Mouse (Mus musculus): ENCODE data around the gene Adcy1.

- TF ChIP-seq GATA1 (IDR thresholded peaks at IDR 0.05; ENCODE audit: borderline replicate concordance, low read length): no peak
- TF ChIP-seq FLI1 (IDR thresholded peaks at IDR 0.05; ENCODE audit: low read length): no peak
These were observed 38.4 kb downstream of the Adcy1 start for GRCm38 (mm10) chr11:7101674-7102073.

Measured in megakaryocyte, embryonic 14.5 days (primary cell).